Mouse (Mus musculus): ENCODE measurements around the gene Pafah1b2.

- no peak for TF ChIP-seq CTCF (conservative IDR thresholded peaks at IDR 0.05; ENCODE audit: low read length)
- TF ChIP-seq NANOG (IDR thresholded peaks at IDR 0.05; ENCODE audit: borderline replicate concordance, low read length): no peak
Observed at GRCm38 (mm10) chr9:46058065-46058464, 45.6 kb upstream of the Pafah1b2 start.

Data from E14TG2a.4 (cell line).